Mouse (Mus musculus) thymus, postnatal 10 days (tissue): ENCODE results near the gene Fam221b.

Experiments
- DNase-seq, 2 experiments: peaks; one replicate each; pipeline ENCODE4 v3.0.0; 2021; ENCODE audit warnings: low spot score in 2 of 2

Gene Fam221b

DNA sequence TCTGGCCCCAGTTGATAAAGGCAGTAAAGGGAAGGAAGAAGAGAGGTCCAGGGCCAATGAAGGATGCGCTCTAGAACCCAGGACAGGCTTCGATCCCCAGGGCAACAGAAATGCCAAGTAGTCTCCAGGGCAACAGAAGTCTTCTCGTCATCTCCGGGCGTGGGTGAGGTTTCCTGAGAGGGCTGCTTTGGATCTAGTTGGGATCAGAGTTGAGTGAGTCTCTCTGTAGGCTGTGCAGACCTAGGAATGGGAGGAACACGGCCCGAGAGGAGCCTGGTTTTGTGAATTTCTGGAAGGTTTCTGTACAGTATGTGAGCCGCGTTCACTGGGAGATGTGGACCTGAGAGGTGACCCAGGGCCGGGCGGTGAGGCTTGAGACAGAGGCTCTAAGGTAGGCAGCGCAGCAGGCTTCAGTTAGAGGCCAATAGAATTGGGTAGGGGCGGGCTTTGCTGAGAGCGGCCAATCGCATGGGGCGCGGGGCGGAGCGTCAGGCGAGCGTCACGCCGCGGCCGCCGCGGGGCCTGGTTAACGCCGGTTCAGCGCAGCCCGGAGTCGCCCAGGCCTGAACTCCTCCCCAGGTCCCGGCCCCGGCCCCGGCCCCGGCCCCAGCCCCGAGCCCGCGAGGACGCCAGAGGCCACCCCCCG lies at the start of gene Fam221b, which contains the start of gene Tmem8b:
Gene Fam221b (minus strand): TSS at position 364 of the 646 bp plus-strand sequence.
Gene Tmem8b (plus strand): TSS at position 190 of the 646 bp plus-strand sequence.
- DNase-seq = peak; percentile 83 to 87

DNA sequence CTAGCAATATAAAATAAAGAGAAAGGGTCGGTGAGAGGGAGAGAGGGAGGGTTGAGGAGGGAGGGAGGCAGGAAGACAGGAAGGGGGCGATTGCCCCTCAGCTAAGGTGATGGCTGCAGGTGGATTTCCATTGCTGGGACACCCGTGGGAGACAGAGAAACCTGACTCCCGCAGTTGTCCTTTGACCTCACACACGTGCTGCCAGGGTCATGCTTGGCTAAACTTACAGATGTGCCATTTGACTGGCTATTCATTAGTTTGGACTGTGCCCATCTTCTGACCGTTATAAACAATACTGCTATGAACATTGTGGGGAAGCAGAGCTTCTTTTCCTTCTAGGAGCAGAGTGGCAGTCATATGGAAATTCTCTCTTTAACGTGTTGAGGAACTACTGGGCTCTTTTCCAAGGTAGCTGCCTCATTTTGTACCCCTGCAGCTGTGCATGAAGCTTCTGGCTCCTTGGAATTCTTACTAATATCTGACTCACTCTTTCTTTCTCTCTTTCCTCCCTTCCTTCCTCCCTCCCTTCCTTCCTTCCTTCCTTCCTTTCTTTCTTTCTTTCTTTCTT lies 44.8 kb upstream of the Fam221b start:
- DNase-seq = no peak

DNA sequence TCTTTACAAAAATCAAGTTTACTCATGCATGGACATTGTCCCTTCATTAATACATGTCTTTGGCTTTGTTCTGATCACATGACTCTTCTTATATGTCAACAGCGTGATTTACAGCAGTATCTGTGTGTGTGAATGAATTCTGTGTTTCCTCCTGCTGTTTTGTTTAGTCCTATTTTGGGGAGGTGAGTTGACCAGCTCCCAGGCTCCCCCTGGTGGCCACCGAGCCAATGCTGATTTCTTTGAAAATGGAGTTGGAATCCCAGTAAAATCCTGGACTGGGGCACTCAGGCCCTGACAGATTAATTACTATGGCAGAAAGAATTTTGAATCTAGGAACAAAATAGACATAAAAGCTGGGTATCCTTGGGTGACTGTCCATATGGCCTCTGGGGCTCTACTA lies 42.9 kb upstream of the Fam221b start:
- peak; percentile 27 to 78 for DNase-seq

DNA sequence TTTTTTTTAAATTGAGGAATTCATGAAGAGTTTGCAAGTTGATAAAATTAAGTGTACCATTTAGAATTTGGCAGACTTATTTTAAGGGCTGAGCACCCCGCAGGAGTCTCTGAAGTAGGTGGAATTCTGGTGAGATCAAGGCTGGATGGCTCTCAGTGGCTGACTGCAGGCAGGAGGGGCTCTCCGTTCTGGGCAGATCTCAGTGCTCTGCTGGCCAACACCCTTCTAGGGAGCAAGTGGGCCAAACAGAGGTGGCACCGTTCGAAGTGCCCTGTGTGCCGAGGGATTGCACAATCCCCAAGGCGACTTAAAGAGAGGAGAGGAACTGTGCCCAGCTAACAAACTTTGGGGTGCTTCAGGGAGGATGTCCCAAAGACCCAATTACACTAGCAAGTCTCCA lies 40.9 kb upstream of the Fam221b start, which contains the start of gene Olfr71:
Gene Olfr71 (minus strand): TSS at position 387 of the 400 bp plus-strand sequence.
- DNase-seq = no peak

DNA sequence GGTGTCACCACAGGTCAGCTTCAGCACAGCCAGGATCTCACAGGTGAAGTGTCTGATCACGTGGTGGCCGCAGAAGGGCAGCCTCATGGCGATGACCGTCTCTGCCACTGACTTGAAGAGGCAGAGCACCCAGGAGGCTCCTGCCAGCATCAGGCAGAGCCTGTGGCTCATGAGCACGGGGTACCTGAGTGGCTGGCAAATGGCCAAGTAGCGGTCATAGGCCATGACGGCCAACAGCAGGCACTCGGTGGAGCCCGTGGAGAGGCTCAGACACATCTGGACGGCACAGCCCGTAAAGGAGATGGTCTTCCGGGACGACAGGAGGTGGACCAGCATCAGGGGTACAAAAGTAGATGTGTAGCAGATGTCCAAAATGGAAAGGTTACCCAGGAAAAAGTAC lies 37.0 kb upstream of the Fam221b start:
- no peak for DNase-seq

DNA sequence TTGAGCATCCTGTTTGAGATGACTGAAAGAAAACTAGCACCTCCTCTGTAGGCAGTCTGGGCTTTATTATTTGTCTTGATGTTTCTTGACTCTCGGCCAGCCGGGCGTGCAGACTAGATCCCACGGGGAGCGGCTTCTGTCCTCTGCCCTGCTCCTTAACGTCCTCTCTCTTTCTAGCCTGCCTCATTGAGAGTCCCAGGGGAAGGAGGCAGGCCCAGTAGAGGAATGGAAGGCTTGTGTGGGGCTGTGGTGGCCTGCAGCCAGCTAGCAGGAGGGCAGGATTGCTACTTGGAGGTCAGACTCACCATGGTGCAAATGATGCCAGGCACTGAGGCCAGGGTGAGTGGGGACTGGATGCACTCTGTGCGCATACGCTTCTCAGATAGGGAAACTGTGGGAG lies 34.9 kb upstream of the Fam221b start:
- no peak for DNase-seq

DNA sequence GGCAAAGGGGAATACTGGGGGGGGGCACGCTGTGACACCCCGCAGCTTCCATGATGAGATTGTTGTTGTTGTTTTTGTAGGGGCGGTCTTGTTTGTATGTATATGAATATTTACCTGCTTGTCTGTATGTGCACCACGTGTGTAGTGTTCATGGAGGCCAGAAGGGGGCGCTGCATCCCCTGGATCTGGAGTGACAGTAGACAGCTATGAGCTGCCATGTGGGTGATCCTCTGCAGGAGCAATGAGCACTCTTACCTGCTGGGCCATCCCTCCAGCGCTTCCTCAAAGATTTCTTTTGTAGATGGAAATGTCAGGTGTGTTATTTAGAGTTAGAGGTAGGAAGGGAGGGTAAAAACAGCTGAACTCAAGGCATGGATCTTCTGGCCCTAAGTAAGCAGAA lies 34.5 kb upstream of the Fam221b start:
- no peak for DNase-seq

DNA sequence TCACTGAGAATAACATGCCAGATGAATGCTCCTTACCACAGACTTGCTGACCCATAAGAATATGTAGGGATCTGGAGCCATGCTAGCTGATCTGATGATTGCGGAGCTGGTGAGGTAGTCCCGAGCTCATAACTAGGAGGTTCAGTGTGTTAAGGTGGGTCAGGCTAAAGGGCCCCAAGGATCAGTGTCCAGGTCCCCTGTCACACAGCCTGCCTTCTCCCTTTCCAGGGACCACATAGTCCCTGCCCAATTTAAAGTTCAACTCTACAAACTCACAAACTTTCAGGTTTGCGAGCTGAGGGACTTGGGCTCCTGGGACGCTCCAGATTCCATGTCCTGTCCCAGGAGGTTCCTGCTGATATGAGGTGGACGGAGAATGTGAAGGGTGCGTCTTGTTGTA lies 31.8 kb upstream of the Fam221b start, which contains the start of gene Olfr70:
Gene Olfr70 (minus strand): TSS at position 101 of the 400 bp plus-strand sequence.
- DNase-seq = no peak

DNA sequence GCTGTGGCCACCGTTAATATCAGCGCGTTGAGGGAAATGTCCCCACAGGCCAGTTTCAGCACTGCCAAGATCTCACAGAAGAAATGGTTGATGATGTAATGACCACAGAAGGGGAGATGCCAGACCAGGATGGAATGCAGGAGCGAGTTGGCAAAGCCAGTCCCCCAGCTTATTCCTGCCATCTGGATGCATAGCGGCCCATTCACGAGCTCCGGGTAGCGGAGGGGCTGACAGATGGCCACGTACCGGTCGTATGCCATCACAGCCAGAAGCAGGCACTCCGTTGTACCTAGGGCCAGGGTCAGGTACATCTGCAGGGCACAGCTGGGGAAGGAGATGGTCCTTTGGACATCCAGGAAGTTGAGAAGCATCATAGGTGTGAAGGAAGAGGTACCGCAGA lies 27.6 kb upstream of the Fam221b start:
- DNase-seq = no peak

DNA sequence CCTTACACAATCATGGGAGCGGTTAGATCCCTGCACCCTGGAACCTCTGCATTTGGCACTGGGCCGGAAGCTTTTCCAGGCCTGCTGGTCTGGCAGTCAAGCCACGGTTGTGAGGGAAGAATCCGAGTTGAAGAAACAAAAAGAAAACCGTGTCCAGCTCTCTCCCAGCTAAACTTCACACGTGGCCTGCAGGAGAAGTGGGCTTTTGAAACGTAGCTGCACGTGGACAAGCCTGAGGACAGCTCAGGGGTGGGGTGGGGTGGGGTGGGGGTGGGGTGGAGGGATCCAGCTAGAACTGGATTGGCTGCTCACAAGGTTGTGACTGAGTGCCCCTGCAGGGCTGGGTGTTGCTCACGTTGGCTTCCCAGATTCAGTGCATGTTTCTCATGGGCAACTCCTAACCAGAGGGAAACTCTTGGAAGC lies 26.3 kb upstream of the Fam221b start:
- no peak for DNase-seq

DNA sequence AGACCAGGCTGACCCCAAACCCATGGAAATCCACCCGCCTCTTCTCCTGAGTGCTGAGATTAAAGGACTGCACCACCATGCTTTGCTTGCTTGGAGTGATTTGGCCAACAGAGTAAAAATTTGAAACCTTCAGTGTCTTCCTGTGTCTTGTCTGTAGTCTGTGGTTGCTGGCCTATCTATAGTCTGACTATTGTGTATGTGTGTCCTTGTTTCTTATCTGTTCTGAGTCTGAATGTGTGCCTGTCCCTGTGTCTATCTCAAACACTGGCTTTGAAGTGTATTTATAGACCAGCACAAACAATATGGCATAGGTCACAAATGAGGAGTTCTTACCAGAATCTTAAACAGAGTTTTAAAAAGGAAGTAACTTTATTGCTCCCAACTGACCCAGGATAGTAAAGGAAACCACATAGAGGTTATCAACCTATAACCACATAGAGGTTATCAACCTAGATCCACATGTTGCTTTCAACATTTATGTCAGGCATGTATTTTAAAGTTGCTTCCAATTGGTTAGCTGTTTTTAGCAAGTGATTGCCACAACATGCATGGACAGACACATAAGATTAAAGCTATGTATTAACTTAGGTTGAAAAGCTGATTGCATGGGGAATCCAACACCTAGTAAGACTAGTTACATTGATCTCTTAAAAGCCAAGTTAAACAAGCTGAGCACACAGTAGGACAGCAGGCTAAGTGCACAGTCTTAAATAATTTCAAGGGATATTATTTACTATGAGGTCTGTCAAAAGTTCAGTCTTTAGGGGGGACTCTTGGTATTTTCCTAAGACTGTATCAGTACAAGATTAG lies 25.7 kb upstream of the Fam221b start:
- DNase-seq = no peak

DNA sequence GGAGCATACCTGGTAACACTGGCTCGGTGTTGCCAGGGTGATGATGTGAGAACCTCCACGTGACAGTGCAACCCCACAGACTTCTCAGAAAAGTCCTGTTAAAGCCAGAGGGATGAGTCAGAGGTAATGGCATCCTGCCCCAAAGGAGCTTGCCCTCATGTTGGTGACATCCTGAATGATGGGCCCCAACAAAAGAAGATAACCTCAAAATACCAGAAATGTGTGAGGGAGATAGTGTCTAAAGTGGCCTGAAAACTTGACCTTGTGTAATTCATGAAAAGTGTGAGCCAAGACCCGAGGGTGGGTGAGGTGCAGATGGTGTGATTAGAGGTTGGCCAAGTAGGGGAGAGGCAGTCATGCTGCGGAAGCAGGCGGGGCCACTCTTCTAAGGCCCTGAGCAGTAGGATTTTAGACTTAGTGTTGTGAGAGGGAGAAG lies 24.9 kb upstream of the Fam221b start:
- DNase-seq = no peak

DNA sequence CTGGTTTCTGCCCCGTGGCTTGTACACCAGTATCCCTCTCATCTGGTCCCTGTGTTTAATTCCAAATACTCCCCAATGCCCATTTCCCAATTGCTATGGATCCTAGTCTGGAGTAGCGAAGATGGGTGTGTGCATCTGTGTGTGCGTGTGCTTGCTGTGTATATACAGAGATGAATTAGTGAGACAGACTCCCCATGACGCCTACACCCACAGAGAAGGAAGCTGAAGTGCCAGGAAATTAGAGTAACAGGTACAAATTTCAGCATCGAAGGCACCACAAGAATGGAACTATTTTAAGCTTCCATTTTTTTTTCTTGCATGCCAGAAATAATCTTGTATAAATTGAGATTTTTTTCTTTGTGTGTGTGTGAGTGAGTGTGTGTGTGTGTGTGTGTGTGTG lies 22.1 kb upstream of the Fam221b start:
- DNase-seq = no peak

DNA sequence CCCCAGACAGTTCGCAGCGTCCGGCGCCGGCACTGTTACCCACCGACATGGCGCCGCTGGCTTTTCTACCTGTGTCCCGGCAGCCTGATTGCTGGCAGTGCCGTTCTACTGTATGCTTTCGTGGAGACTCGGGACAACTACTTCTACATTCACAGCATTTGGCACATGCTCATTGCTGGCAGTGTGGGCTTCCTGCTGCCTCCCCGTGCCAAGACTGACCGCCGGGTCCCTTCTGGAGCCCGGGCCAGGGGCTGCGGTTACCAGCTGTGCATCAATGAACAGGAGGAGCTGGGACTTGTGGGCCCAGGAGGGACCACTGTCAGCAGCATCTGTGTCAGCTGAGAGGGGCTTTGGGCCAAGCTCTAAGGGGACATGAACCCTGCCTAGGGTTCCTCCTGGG lies 21.1 kb upstream of the Fam221b start:
- no peak for DNase-seq

DNA sequence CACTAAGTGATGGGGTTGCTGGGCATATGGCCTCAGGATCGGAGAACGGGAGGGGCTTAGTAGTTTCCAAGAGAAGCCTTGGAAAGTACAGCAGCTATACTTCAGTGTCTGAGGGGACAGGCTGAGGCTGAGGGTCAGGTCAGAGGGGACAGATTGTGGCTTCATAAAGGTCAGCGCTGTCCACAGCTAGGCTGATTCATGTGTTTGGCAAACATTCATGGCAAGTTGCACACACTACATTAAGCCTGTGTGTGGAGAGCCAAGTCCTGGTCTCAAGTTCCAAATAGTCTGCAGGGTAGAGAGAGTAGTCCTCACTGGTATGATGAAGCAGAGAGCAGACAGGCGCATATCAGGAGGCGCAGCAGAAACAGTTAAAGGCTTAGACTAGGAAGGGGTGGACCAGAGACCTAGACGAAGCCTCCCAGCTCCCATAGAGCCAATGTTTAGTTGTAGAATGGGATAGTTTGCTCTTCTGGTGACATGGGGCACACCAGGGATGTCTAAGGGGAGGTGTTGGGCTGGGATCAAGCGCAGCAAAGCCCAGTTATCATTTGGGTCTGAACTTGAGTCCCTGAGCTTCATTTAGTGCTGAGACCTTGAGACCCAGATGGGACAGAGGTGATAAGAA lies 10.6 kb upstream of the Fam221b start:
- DNase-seq = no peak

DNA sequence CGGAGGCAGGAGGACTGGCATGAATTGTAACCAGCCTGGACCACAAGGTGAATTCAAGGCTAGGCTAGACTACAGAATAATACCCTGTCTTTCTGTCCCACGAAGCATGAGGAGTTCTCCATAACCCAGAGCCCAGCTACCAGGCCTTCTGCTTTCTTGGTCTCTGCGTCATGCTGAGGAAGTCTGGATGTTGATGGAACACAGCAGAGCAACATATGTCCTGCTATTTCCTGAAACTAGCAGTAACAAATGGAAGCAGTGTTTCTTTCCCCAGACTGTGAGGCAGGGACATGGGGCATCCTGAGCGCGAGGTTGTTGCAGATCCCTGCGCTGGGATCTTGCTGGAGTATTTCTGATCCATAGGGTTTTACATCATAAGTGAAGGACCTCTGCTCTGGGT lies 9.6 kb upstream of the Fam221b start:
- no peak for DNase-seq

DNA sequence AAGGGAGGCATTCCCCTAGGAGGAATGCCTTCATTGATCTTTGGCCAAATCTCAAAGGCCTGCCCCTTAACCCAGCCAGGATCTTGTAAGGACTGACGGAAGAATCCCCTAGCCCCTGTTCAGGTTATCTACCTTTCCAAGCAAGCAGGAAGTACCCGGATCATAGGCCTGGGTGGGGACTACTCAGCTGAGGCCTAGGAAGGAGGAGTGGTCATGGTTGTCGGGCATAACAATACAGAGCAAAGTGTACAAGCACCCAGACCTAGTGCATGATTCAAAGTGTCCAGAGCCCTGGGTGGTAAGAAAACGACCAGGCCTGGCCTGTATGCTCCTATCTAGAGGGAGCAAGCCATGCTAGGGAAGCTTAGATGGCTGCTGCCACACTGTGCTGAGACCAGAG lies 6.7 kb upstream of the Fam221b start:
- no peak for DNase-seq

DNA sequence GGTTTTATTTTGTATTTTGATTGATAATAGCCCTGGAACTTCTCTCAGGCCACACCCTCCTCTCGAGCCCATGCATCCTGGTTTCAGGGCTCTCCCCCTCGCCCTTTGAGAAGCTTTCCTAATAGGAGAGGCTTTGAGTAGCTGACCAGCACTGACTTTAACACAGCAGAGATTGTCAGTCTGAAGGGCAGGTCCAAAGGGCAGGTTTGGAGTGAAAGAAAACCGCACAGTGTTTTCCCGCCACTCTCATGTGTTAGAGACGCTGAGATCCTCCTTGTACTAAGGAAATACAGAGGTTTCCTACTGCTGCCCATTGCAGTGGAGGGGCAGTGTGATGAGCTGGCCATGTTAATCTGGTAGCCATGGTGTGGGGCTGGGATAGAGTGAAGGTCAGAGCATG lies 6.0 kb upstream of the Fam221b start:
- no peak for DNase-seq

DNA sequence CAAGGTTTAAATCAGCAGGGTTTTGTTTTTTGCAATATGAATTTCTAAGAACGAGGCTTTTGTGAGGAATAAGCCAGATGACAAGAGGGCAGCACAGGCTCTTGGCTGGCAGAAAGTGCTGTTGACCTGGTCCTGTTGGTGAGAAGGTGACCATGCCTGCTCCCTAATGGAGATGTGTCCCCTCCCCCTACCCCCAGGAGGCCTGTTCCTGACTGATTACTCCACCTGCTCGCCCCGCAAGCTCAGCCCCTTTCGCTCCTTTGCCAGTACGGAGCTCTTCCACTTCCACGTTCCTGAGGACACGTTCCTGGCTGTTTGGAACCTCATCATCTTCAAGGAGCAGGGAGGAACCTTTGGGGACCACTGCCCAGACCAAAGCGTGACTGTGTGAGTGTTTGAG lies 4.8 kb upstream of the Fam221b start:
- no peak for DNase-seq

DNA sequence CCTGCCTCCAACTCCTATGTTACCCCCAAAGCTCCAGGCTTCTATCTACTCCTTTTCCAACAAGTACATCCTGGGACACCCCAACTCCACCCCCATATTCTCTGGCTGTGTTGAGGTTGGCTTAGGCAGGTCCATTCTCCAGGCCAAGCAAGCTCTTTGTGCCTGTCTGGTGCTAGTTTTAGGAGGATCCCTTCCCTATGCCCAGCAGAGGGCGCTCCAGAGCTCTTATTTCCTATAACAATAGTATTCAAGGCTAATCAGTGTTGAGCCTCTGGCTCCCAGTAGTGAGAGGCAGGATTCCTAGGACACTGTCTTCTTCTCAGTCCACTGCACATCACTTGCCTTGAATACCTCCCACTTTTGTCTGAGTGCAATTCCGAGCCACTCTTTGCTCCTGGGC lies 3.1 kb upstream of the Fam221b start:
- peak; percentile 28 to 82 for DNase-seq

DNA sequence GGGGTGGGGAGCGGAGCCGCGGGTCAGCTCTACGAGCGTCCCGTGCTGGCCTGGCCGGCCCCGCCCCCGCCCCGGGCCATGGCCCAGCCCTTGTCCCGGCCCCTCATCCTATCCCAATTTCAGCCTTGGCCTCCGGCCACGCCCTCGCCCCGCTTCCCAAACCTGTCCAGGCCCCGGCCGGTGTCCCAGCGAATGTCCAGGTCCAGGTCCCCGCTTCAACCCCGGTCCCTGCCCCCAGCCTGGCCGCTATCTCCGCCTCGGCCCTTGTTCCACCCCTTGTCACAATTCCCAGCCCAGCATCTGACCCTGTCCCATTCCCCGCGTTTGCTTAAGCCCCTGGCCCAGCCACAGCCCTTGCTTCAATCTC lies 466 bp upstream of the Fam221b start:
- no peak for DNase-seq

DNA sequence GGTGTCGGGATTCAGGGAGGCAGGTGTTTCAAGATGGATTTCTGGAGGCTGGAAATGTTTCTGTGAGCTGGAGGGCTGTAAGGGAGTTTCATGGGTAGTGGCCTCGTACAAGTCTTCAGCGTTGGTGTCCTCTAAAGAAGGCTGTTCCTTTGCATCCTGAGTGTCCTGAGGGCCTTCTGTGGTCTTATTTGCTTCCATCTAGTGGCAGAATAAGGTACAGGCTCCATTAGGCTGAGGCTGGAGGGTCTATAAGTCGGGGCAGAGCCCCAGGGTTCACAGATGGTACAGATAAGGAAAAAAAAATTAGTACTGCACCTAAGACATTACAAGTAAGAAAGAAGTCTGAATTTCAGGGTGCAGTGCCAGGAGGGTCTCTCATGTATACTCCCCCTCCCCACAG lies 2.5 kb downstream of the Fam221b start:
- DNase-seq = no peak
